Mouse (Mus musculus) left cerebral cortex, postnatal 10 days (tissue): ENCODE results near the gene Nek11. TPM values are rescaled to one million over a fixed set of nuclear protein-coding genes. Genes with fewer than 3 reads are reported as not detected.

ENCODE experiments used
- DNase-seq, 2 experiments: peaks; one replicate each; pipeline ENCODE4 v3.0.0; 2021 to 2022; ENCODE audit warnings: low spot score in 2 of 2, mixed read lengths in 1 of 2; ENCODE audit errors: extremely low spot score in 1 of 2
- intact Hi-C: fragments of 180-260 bp; cut with DNase I; formaldehyde crosslinking; loops from one replicate; pipeline ENCODE4 v1.15.1; 2025
- total RNA-seq, 2 experiments: library from RNA; stranded (reverse); gene quantifications; 2 replicates each; pipeline ENCODE4 v1.2.3; 2021

Nek11 gene
- total RNA-seq, 2 experiments from 2014 or later: 1.6 to 1.7 TPM

GRCm38 (mm10) chr9:105342565-105342964, 52.8 kb downstream of the Nek11 start:
- intact Hi-C loops: no loop called here
- no peak for DNase-seq

GRCm38 (mm10) chr9:105332436-105333016, 62.8 kb downstream of the Nek11 start:
- DNase-seq: no peak
- intact Hi-C loops: no loop called here

DNA sequence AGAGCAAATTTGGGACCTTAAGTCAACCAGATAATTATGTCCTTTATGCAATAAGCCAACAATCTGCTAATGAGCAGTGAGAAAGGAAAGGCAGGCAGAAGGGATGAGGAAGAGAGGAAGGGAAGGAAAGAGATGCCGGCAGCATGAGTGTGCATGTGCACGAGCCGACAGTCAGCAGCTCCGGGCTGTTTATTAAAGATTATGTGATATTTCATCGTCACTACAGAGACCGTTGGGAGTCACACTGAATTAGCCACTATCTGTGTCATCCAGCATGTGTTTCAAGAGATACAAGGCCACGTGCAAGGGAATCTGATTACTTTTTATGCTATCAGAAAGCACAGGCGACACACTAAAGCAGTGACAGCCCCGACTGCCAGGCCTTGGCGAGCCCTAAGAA, 73.5 kb downstream of the Nek11 start:
- no peak for DNase-seq
- intact Hi-C loops: no loop called here

- no peak for DNase-seq
- intact Hi-C loops: no loop called here
Measured at GRCm38 (mm10) chr9:105313250-105313649, 82.1 kb downstream of the Nek11 start.

DNA sequence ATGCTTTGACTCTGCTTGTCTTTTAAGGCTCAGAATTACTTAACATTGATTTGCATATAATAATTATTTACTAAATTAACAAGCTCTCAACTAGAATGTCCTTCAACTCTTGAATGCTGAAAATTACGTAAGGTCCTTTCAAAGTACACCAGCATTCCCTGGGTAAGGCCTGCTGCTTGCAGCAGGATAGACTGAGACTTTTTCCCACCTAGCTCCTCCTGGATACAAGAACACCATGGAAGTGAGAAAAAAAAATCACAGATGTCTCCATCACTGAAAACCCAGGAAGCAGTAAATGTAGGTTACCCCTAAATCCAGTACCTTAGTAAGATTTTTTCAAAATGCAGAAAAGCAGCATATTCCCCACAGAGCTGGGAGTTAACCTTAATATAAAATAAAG, 82.6 kb downstream of the Nek11 start:
- no peak for DNase-seq
- intact Hi-C loops: no loop called here

DNA sequence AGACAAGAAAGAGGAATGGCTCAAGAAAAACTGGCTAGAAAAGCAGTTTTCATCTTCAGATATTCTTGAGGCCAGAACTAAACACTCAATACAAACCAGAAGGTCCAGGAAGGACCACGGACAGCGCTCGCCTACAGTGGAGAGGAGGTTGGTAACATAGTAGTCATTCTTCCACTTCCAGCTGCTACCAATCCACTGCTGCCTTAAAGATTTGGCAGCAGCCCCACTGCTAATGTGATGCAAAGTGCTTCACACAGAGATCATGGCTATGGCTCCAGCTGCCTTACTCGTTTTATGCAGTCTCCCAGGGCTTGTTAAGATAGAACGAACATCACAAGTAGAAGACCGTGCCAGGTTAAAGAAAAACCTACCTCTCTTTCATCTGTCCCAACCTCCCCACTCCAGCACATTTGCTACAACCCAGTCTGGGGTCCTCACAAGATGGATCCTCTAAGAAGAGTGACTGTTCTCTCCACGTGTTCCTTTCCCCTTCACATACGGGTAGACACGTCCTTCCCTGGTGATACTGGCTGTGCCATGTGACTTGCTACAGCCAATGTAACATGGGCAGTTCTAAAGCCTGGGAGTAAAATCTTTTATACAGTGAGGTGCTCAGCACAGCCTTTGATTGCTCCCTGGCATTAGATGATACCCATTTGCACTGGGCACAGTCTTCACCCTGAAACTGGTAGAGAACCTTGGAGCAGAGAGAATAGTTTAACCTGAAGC, 85.6 kb downstream of the Nek11 start:
- intact Hi-C loops: no loop called here
- peak; percentile 40 to 46 for DNase-seq

- intact Hi-C loops: no loop called here
Measured at GRCm38 (mm10) chr9:105306042-105306441, 89.3 kb downstream of the Nek11 start.

DNA sequence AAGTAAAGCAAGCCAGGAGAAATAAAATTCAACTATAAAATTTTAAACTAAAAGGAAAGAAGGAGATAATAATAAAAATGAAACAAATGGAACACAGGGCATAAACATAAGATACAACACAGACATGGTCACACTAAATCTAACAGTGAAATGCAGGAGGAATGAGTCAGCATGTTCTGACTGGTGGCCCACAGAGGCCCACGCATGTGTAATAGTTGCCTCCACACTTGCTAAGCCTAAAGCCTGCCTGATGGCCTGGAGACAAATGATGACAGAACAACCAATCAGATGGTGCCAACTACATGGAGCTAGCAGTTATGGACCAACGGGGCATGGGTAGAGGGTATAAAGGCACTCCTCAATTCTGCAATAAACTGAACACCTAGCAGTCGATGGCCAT, 93.1 kb downstream of the Nek11 start:
- intact Hi-C loops: no loop called here
- no peak for DNase-seq

More at GRCm38 (mm10) chr9:105306042-105306441, 89.3 kb downstream of the Nek11 start:
- no peak for DNase-seq

DNA sequence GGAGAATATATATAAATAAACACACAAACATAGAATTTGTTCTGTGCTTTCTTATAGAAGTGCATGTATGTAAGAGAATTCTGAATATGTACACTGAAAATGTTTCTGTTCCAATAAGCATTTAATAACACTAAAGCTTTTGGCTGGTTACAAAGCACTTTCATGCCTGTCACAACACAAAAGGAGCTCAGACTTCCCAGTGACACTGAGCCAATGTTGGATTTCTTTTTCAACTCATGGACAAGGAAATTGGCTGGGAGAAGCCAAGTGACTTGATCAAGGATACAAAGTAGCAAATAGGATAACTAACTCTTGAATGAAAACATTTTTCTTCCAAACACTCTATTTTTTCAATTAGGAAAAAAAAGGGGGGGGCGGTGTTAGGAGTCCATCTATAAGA, 93.9 kb downstream of the Nek11 start:
- no peak for DNase-seq
- intact Hi-C loops: no loop called here

DNA sequence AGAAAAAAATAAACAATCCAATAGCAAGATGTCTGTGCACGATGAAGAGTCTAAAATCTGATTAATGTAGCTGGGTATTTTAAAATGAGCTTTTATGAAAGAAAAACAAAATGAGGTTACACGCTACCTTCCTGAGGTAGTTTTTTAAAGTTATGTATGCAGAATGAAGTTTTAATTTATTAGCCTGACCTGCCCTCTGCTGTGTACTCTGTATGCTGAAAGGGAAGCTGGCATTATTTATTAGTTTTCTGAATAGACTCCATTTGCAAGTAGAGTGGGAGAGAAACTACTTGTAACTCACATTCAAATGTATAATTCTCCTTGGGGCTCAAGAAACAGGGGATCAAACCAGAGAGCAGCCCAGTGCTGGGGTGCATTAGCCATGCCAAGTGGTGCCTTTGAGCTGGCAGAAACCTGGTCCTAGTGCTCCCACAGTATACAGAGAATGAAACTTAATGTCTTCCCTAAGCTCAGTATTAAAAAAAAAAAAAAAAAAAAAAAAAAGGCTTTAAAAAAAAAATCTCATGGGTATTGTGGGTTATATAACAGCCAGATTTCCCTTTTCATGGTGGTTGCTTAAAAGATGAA, 94.5 kb downstream of the Nek11 start:
- DNase-seq: no peak
- intact Hi-C loops: no loop called here

DNA sequence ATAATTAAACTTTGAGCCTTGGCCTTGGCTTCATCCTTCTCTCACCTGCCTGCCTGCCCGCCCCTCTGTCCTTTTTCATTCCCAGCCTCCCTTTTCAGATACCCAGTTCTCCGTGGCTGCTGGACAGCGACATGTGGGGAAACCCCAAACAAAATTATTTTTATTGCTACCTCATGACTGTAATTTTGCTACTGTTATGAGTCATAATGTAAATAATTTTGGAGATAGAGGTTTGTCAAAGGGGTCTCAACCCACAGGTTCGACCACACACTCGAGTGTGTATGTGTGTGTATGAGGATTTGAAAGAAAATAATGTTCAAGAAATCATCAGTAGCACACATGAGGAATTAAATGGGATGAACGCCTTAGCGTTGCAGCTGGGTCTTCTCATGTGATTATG, 110.7 kb downstream of the Nek11 start:
- intact Hi-C loops: no loop called here
- no peak for DNase-seq

DNA sequence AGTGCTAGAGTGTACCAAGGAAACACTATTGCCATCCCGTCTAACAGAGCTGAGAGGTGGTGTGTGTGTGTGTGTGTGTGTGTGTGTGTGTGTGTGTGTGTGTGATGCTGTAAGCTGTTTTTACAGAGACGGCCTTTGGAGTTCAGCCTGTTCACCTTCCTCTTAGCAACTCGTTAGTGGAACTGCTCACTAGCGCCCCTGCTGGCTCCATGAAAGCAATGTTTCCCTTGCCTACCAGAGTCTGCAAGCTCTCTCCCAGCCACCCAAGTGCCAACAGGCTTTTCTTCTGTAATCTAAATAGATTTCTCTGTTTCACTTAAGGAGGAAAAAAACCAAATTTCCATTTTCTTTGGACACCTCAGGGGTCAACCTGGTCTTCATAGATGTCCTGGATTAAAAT, 112.6 kb downstream of the Nek11 start:
- peak in 1 of 2 experiments; percentile 47 for DNase-seq
- intact Hi-C loops: no loop called here

GRCm38 (mm10) chr9:105274925-105275324, 120.4 kb downstream of the Nek11 start:
- no peak for DNase-seq
- intact Hi-C loops: no loop called here

- DNase-seq: no peak
- intact Hi-C loops: no loop called here
Measured at GRCm38 (mm10) chr9:105274286-105274685, 121.0 kb downstream of the Nek11 start.

DNA sequence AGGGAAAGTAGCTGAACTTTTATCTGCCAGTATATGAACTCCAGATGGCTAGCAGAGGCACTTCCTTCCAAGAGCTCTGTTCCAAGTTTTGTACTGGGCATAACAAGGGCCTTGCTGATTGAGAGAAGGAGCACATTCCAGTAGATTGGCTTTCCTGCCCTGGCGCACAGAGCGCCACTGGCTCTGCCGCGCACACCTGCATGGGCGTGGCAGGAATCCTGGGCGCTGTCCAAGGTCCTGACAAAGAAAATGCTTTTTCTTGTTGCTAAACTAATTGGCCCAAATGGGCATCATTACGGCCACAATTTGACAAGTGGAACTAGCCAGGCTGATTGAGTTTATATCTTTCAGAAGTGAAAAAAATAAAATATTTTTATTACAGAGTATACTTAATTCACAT, 123.1 kb downstream of the Nek11 start:
- intact Hi-C loops: no loop called here
- DNase-seq: no peak

DNA sequence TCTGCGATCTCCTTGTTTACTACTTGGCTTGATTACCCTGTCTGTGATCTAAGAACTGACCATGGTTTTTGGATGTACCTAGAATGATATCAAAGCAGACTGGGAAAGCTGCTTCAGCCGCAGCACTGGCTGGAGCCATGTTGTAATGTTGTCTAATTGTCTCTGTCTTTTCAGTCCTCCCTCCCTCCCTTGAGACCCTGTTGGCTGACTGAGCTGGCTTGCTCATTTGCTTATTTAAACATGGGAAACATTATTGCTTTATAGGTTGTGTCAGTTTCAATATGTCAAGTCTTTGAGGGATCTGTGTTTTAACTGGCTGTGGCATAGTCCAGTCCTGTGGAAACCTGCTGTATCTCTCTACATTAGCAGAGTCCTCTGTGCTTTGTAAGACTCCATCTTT, 132.2 kb downstream of the Nek11 start:
- DNase-seq: no peak
- intact Hi-C loops: no loop called here

DNA sequence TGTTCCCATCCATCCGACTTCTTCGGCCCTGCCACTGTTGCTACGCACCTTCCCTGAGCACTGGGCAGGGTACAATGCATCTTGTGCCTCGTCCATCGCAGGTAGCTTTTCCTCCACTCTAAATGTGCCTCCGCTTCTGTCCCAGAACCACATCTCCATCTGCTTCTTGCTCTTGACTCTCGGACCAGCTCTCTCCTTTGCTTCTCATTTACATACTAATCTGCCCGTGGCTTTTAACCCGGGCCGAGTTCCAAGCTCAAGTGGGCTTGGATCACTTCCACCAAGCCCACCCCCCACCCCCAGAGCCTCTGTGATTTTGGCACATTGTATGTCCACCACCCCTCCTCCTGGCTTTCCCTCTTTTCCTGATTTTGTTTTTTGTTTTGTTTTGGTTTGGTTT, 137.7 kb downstream of the Nek11 start:
- intact Hi-C loops: no loop called here
- DNase-seq: no peak

- DNase-seq: no peak
- intact Hi-C loops: no loop called here
Measured at GRCm38 (mm10) chr9:105254076-105254475, 141.2 kb downstream of the Nek11 start.

GRCm38 (mm10) chr9:105252349-105253041, 142.8 kb downstream of the Nek11 start:
- no peak for DNase-seq
- intact Hi-C loops: no loop called here

DNA sequence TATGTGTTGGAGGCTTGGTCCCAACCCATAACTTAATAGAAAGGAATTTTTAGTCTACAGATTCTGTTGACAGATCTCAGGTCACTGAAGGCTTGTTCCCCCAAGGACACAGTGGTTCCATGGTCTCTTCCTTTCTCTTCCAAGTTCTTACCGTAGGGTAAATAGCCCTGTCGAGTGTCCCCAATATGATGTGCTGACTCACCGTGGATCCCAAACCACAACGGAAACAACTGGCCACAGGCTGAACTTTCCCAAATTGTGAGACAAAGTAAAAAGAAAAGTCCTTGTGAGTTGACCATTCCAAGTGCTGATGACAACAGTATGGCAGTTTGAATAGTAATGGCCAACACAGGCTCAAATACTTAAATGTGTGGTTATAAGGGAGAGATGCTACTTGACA, 144.1 kb downstream of the Nek11 start:
- no peak for DNase-seq
- intact Hi-C loops: no loop called here
